ENCODE assay signal across 11 mouse cellular contexts in genomic region chr8:121228892-121229291, GRCm38 (mm10).
DNase-seq lines count a peak whose midpoint lies in the region; ATAC-seq and TF ChIP-seq lines count a peak whose summit lies in the region.
"Had no signal": no experiment of that assay in that cellular context is flagged by ENCODE, and none has a peak within 500 bp of the region (broad histone marks: within the 10 kb centered on the region; RNA-seq: fewer than 3 reads in every experiment).

No protein-coding gene starts in this region.

- H3K9me3 ChIP-seq in liver, embryonic 14.5 days (ENCODE audit: control insufficient read depth, low read length): no peaks in the 10 kb centered on the region
- H3K9me3 ChIP-seq in liver, embryonic 12.5 days (replicated peaks): no peaks in the 10 kb centered on the region
- H3K9me3 ChIP-seq: heart, embryonic 13.5 days; limb, embryonic 12.5 days had no signal

- no peaks in the 10 kb centered on the region for H3K36me3 ChIP-seq in liver, embryonic 14.5 days (replicated peaks; ENCODE audit: control insufficient read depth, insufficient read depth, low read depth)
- H3K36me3 ChIP-seq in liver, embryonic 12.5 days: no peaks in the 10 kb centered on the region
- H3K36me3 ChIP-seq: heart, embryonic 13.5 days; limb, embryonic 12.5 days had no signal

- no peak overlapping the region for H3K4me2 ChIP-seq in liver, embryonic 14.5 days (ENCODE audit: low read depth)
- no peak overlapping the region for H3K4me2 ChIP-seq in liver, embryonic 12.5 days
- H3K4me2 ChIP-seq: heart, embryonic 13.5 days; limb, embryonic 12.5 days had no signal

- DNase-seq in adrenal gland, postnatal 25 days: peak; percentile 18
- DNase-seq in adrenal gland, adult 8-10 months: no peak
- DNase-seq in liver, embryonic 14.5 days (ENCODE audit: low read depth in 3 of 3, low spot score in 3 of 3): no peak
- no peak for DNase-seq in urinary bladder, postnatal 14 days (ENCODE audit: low spot score)
- no peak for DNase-seq in cerebellum, adult 8-10 months
- DNase-seq: cerebellum, adult 9-11 months had no signal

- H3K9ac ChIP-seq in liver, embryonic 14.5 days (replicated peaks): no peak overlapping the region
- H3K9ac ChIP-seq in liver, embryonic 12.5 days: no peak overlapping the region
- H3K9ac ChIP-seq: heart, embryonic 13.5 days; limb, embryonic 12.5 days had no signal

- H3K4me1 ChIP-seq in liver, embryonic 14.5 days (replicated peaks; ENCODE audit: control insufficient read depth in 2 of 2, insufficient read depth in 2 of 2, low read length in 1 of 2): no peaks in the 10 kb centered on the region
- H3K4me1 ChIP-seq in liver, embryonic 12.5 days: no peaks in the 10 kb centered on the region
- no peaks in the 10 kb centered on the region for H3K4me1 ChIP-seq in cortical plate, adult 2 months (ENCODE audit: control insufficient read depth, insufficient read depth, low read length)

- H3K4me3 ChIP-seq in liver, embryonic 14.5 days (ENCODE audit: insufficient read depth in 1 of 2, low read depth in 2 of 2, low read length in 2 of 2): no peak overlapping the region
- no peak overlapping the region for H3K4me3 ChIP-seq in liver, embryonic 12.5 days
- H3K4me3 ChIP-seq in cortical plate, adult 2 months (ENCODE audit: insufficient read depth, low read length): no peak overlapping the region
- H3K4me3 ChIP-seq: heart, embryonic 13.5 days; limb, embryonic 12.5 days had no signal

- no peaks in the 10 kb centered on the region for H3K27me3 ChIP-seq in liver, embryonic 14.5 days (ENCODE audit: control insufficient read depth, insufficient read depth, low read length)
- H3K27me3 ChIP-seq in liver, embryonic 12.5 days (replicated peaks): peaks cover 26% of the 10 kb centered on the region

- 43% methylated on average over 3 of the region's 3 CpGs for WGBS in liver, embryonic 14.5 days (ENCODE audit: insufficient replicate concordance)
- WGBS in liver, embryonic 12.5 days (ENCODE audit: insufficient replicate concordance): 43% methylated on average over 3 of the region's 3 CpGs

- no peak for TF ChIP-seq POLR2A in cortical plate, adult 2 months (IDR thresholded peaks at IDR 0.05; ENCODE audit: extremely low read depth, insufficient read depth, low read length)

- ATAC-seq in liver, embryonic 14.5 days (ENCODE audit: insufficient read depth): no peak
- no peak for ATAC-seq in liver, embryonic 12.5 days
- peak; percentile 63; the same call in 1 of the 2 replicates for ATAC-seq in megakaryocyte progenitor cell, adult 5-6 weeks (replicated peaks; ENCODE audit: poor library complexity)

- peak; percentile 66 for TF ChIP-seq CTCF in liver, embryonic 14.5 days (IDR thresholded peaks at IDR 0.05; ENCODE audit: low read depth)
- TF ChIP-seq CTCF in cortical plate, adult 2 months (IDR thresholded peaks at IDR 0.05; ENCODE audit: extremely low read depth, insufficient read depth, low read length): peak; percentile 44

- no peak for TF ChIP-seq EP300 in liver, embryonic 14.5 days (IDR thresholded peaks at IDR 0.05; ENCODE audit: low read depth)

- H3K27ac ChIP-seq in liver, embryonic 14.5 days: no peak overlapping the region
- no peak overlapping the region for H3K27ac ChIP-seq in liver, embryonic 12.5 days
- no peak overlapping the region for H3K27ac ChIP-seq in cortical plate, adult 2 months (ENCODE audit: insufficient read depth, low read length)
- H3K27ac ChIP-seq: heart, embryonic 13.5 days; limb, embryonic 12.5 days had no signal
